Mouse (Mus musculus): ENCODE measurements around the gene Fcrla. TPM values are rescaled to one million over a fixed set of nuclear protein-coding genes. Genes with fewer than 3 reads are reported as not detected.
"Not testable (repeated sequence)": the region's sequence is repeated elsewhere in the genome, so short reads cannot be mapped to it uniquely, and the experiment has no call there.

Fcrla gene
- 0.71 and 6.4 TPM in 2 replicates for polyA plus RNA-seq (2012; rRNA removed)

- Histone ChIP-seq H3K4me3 (ENCODE audit: insufficient read depth, low read depth, low read length) (no peak within 1 kb of the TSS), H3K36me3 (ENCODE audit: control insufficient read depth, insufficient read depth, low read length) (no peaks in the 10 kb centered on the region), H3K27me3 (replicated peaks; ENCODE audit: control insufficient read depth, insufficient read depth, low read length) (no peaks in the 10 kb centered on the region), H3K4me1 (ENCODE audit: control insufficient read depth, insufficient read depth, low read length) (no peaks in the 10 kb centered on the region), H3K27ac (ENCODE audit: insufficient read depth, low read depth, low read length) (no peak within 1 kb of the TSS)
- TF ChIP-seq POLR2A (IDR thresholded peaks at IDR 0.05; ENCODE audit: low read depth, low read length) (no peak), CTCF (conservative IDR thresholded peaks at IDR 0.05; ENCODE audit: insufficient read depth, insufficient read length, low read depth, low read length) (no peak)
- DNase-seq: no peak
- 92% methylated on average over 3 of the region's 3 CpGs for WGBS
Measured at GRCm38 (mm10) chr1:170927378-170927777, at the start of gene Fcrla. TSS of gene Fcrla (minus strand) at chr1:170927583.

GRCm38 (mm10) chr1:170976447-170976846 is 49.1 kb upstream of the Fcrla start, which contains the start of gene Fcgr2b:
TSS of gene Fcgr2b (minus strand) at chr1:170976547.
- Histone ChIP-seq H3K36me3 (ENCODE audit: control insufficient read depth, insufficient read depth, low read length) (no peaks in the 10 kb centered on the region), H3K4me3 (ENCODE audit: insufficient read depth, low read depth, low read length) (peak within 1 kb of the TSS; percentile 36), H3K27ac (ENCODE audit: insufficient read depth, low read depth, low read length) (peak within 1 kb of the TSS; percentile 70), H3K27me3 (replicated peaks; ENCODE audit: control insufficient read depth, insufficient read depth, low read length) (no peaks in the 10 kb centered on the region), H3K4me1 (ENCODE audit: control insufficient read depth, insufficient read depth, low read length) (peaks cover 9% of the 10 kb centered on the region; the same call in 1 of the 2 replicates)
- no peak for DNase-seq
- TF ChIP-seq CTCF (conservative IDR thresholded peaks at IDR 0.05; ENCODE audit: insufficient read depth, insufficient read length, low read depth, low read length): no peak
- no peak for TF ChIP-seq POLR2A (IDR thresholded peaks at IDR 0.05; ENCODE audit: low read depth, low read length)
- 67% methylated on average over 5 of the region's 5 CpGs for WGBS

DNA sequence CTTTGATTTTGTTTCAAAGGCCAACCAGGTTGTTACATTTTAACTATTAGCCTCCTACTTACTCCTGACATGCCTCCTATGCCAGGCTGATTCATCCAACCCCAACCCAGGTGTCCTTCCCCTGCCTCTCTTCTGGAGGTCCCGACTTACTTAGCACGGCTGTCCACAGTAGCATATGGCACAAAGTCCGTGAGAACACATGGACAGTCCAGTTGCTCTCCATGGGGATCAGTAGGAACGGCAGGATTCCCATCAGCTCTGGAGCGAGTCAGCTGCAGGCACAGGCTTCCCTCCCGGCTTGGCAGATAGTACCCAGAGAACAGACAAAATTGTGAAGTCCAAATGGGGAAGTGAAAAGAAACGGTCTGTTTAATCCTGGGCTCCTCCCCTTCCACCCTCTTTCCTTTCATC is 48.4 kb upstream of the Fcrla start:
- 26% methylated on average over 7 of the region's 7 CpGs for WGBS
- Histone ChIP-seq H3K27ac (ENCODE audit: insufficient read depth, low read depth, low read length) (peak overlapping the region; percentile 70), H3K36me3 (ENCODE audit: control insufficient read depth, insufficient read depth, low read length) (no peaks in the 10 kb centered on the region), H3K4me3 (ENCODE audit: insufficient read depth, low read depth, low read length) (peak overlapping the region; percentile 36), H3K4me1 (ENCODE audit: control insufficient read depth, insufficient read depth, low read length) (peaks cover 4% of the 10 kb centered on the region; the same call in 1 of the 2 replicates), H3K27me3 (replicated peaks; ENCODE audit: control insufficient read depth, insufficient read depth, low read length) (no peaks in the 10 kb centered on the region)
- peak; percentile 91 for DNase-seq
- no peak for TF ChIP-seq POLR2A (IDR thresholded peaks at IDR 0.05; ENCODE audit: low read depth, low read length)
- TF ChIP-seq CTCF (conservative IDR thresholded peaks at IDR 0.05; ENCODE audit: insufficient read depth, insufficient read length, low read depth, low read length): no peak

DNA sequence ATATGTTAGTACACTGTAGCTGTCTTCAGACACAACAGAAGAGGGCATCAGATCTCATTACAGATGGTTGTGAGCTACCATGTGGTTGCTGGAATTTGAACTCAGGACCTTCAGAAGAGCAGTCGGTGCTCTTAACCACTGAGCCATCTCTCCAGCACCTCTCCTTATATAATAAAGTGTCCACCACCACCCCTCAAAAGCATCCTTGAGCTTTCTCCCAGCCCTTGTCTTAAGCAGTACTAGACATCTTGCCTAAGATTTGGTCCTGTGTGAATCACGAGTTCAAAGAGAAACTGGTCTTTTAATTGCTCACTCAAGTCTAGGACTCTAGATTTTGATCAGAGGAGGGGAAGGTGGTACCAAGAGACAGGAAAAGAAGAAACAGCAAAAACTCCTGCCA is 48.0 kb upstream of the Fcrla start:
- WGBS: 32% methylated on average over 2 of the region's 2 CpGs
- DNase-seq; H3K4me1 ChIP-seq (ENCODE audit: control insufficient read depth, insufficient read depth, low read length); H3K4me3 ChIP-seq (ENCODE audit: insufficient read depth, low read depth, low read length); H3K36me3 ChIP-seq (ENCODE audit: control insufficient read depth, insufficient read depth, low read length); H3K27me3 ChIP-seq (replicated peaks; ENCODE audit: control insufficient read depth, insufficient read depth, low read length): not testable (repeated sequence)
- peak overlapping the region; percentile 41; the same call in 1 of the 2 replicates for H3K27ac ChIP-seq (ENCODE audit: insufficient read depth, low read depth, low read length)

DNA sequence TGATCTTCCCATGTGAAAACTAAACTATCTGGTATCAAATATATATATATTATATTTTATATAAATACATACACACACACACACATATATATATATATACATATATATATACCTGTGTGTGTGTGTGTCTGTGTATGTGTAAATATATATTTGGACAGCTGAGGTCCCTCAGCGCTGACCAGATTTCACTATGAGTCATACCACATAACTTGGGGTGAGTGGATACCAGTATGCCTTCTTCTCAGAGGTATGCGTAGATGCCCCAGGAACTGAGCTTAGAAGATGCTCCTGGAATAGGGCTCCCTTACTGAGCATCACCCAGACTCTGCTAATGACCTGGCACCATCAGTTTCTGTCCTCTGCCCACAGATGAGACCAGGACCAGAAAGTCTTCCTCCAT is 47.4 kb upstream of the Fcrla start:
- peaks cover 4% of the 10 kb centered on the region; the same call in 1 of the 2 replicates for H3K4me1 ChIP-seq (ENCODE audit: control insufficient read depth, insufficient read depth, low read length)
- 90% methylated on average over 2 of the region's 2 CpGs for WGBS
- no peak for TF ChIP-seq POLR2A (IDR thresholded peaks at IDR 0.05; ENCODE audit: low read depth, low read length)
- no peak for TF ChIP-seq CTCF (conservative IDR thresholded peaks at IDR 0.05; ENCODE audit: insufficient read depth, insufficient read length, low read depth, low read length)
- no peak overlapping the region for H3K4me3 ChIP-seq (ENCODE audit: insufficient read depth, low read depth, low read length)
- no peaks in the 10 kb centered on the region for H3K36me3 ChIP-seq (ENCODE audit: control insufficient read depth, insufficient read depth, low read length)
- H3K27ac ChIP-seq (ENCODE audit: insufficient read depth, low read depth, low read length): peak overlapping the region; percentile 71; the same call in 1 of the 2 replicates
- DNase-seq: no peak
- H3K27me3 ChIP-seq (replicated peaks; ENCODE audit: control insufficient read depth, insufficient read depth, low read length): no peaks in the 10 kb centered on the region

- Histone ChIP-seq H3K4me3 (ENCODE audit: insufficient read depth, low read depth, low read length) (no peak overlapping the region), H3K4me1 (ENCODE audit: control insufficient read depth, insufficient read depth, low read length) (peaks cover 4% of the 10 kb centered on the region; the same call in 1 of the 2 replicates), H3K27me3 (replicated peaks; ENCODE audit: control insufficient read depth, insufficient read depth, low read length) (no peaks in the 10 kb centered on the region), H3K36me3 (ENCODE audit: control insufficient read depth, insufficient read depth, low read length) (no peaks in the 10 kb centered on the region), H3K27ac (ENCODE audit: insufficient read depth, low read depth, low read length) (peak overlapping the region; percentile 71; the same call in 1 of the 2 replicates)
- DNase-seq: peak; percentile 79
- WGBS: 62% methylated on average over 8 of the region's 8 CpGs
- TF ChIP-seq POLR2A (IDR thresholded peaks at IDR 0.05; ENCODE audit: low read depth, low read length) (no peak), CTCF (conservative IDR thresholded peaks at IDR 0.05; ENCODE audit: insufficient read depth, insufficient read length, low read depth, low read length) (no peak)
Measured at GRCm38 (mm10) chr1:170974171-170974570, 46.8 kb upstream of the Fcrla start.

DNA sequence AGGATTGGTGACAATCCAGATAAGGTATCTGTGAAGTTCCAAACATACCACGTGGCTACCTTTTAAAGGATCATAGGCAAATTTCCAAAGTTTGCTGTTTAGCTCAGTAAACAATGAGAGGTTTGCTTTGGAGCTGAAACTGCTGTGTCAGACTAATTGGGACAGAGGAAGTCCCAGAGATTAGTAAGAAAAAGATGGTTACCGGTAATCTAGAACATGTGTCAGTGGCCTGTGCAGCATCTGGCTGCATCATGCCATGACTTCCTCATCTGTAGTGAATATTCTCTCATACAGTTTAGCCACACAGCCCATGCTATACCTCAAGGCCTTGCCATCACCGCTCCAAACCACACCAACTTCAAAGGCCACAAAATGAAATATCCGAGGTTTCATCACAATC is 45.6 kb upstream of the Fcrla start:
- no peaks in the 10 kb centered on the region for H3K27me3 ChIP-seq (replicated peaks; ENCODE audit: control insufficient read depth, insufficient read depth, low read length)
- no peaks in the 10 kb centered on the region for H3K36me3 ChIP-seq (ENCODE audit: control insufficient read depth, insufficient read depth, low read length)
- WGBS: 74% methylated on average over 4 of the region's 4 CpGs
- peaks cover 4% of the 10 kb centered on the region; the same call in 1 of the 2 replicates for H3K4me1 ChIP-seq (ENCODE audit: control insufficient read depth, insufficient read depth, low read length)
- no peak overlapping the region for H3K27ac ChIP-seq (ENCODE audit: insufficient read depth, low read depth, low read length)
- DNase-seq: no peak
- TF ChIP-seq POLR2A (IDR thresholded peaks at IDR 0.05; ENCODE audit: low read depth, low read length): no peak
- TF ChIP-seq CTCF (conservative IDR thresholded peaks at IDR 0.05; ENCODE audit: insufficient read depth, insufficient read length, low read depth, low read length): no peak
- H3K4me3 ChIP-seq (ENCODE audit: insufficient read depth, low read depth, low read length): no peak overlapping the region
